Mouse (Mus musculus): ENCODE measurements around the gene Pianp.

Gene Pianp

GRCm38 (mm10) chr6:125008586-125009128 lies 12.2 kb downstream of the Pianp start:
- peak; percentile 96 to 99 for DNase-seq

- DNase-seq, result no peak
These were observed 12.5 kb downstream of the Pianp start, which contains the start of gene Zfp384 for GRCm38 (mm10) chr6:125009129-125009180. Zfp384 (plus strand) TSS chr6:125009145.

GRCm38 (mm10) chr6:125009181-125010073 lies 12.9 kb downstream of the Pianp start:
- peak; percentile 79 to 84 for DNase-seq

- DNase-seq, result no peak
These were observed 21.2 kb downstream of the Pianp start for GRCm38 (mm10) chr6:125017682-125018081.

GRCm38 (mm10) chr6:125030532-125030931 lies 34.0 kb downstream of the Pianp start:
- DNase-seq, result peak; percentile 31 to 57

- no peak for DNase-seq
These were observed 35.1 kb downstream of the Pianp start for GRCm38 (mm10) chr6:125031604-125032003.

GRCm38 (mm10) chr6:125038666-125039065 lies 42.2 kb downstream of the Pianp start:
- no peak for DNase-seq

GRCm38 (mm10) chr6:125039131-125039530 lies 42.6 kb downstream of the Pianp start:
- no peak for DNase-seq

- DNase-seq, result peak; percentile 90 to 94
These were observed 43.1 kb downstream of the Pianp start, which contains the start of gene Ing4 for GRCm38 (mm10) chr6:125039533-125040153. Ing4 (plus strand) TSS chr6:125039760.

- no peak for DNase-seq
These were observed 43.7 kb downstream of the Pianp start for GRCm38 (mm10) chr6:125040221-125040620.

- DNase-seq, result no peak
These were observed 44.6 kb downstream of the Pianp start for GRCm38 (mm10) chr6:125041047-125041446.

- no peak for DNase-seq
These were observed 45.6 kb downstream of the Pianp start for GRCm38 (mm10) chr6:125042081-125042480.

GRCm38 (mm10) chr6:125046691-125047090 lies 50.2 kb downstream of the Pianp start:
- DNase-seq, result peak; percentile 83 to 91

GRCm38 (mm10) chr6:125049678-125050077 lies 53.2 kb downstream of the Pianp start, which contains the start of gene Acrbp:
Acrbp (plus strand) TSS chr6:125049689.
- DNase-seq, result no peak

- DNase-seq, result no peak
These were observed 54.7 kb downstream of the Pianp start for GRCm38 (mm10) chr6:125051237-125051636.

Measured in cerebellum, adult 18-20 months (tissue).